Mouse (Mus musculus) left cerebral cortex, postnatal 25 days (tissue): ENCODE results near the gene Atp12a. TPM values are rescaled to one million over a fixed set of nuclear protein-coding genes. Genes with fewer than 3 reads are reported as not detected.

Experiments
- DNase-seq, 2 experiments: peaks; one replicate each; pipeline ENCODE4 v3.0.0; 2022; ENCODE audit warnings: low spot score in 2 of 2, mixed read lengths in 1 of 2
- intact Hi-C: fragments of 180-260 bp; cut with DNase I; formaldehyde crosslinking; loops from one replicate; pipeline ENCODE4 v1.15.1; 2025
- total RNA-seq, 2 experiments: library from RNA; stranded (reverse); gene quantifications; 2 replicates each; pipeline ENCODE4 v1.2.3; 2021

Gene Atp12a
- under 1 TPM in 1 of 2 experiments, not detected in 1; 0.23 TPM for total RNA-seq

DNA sequence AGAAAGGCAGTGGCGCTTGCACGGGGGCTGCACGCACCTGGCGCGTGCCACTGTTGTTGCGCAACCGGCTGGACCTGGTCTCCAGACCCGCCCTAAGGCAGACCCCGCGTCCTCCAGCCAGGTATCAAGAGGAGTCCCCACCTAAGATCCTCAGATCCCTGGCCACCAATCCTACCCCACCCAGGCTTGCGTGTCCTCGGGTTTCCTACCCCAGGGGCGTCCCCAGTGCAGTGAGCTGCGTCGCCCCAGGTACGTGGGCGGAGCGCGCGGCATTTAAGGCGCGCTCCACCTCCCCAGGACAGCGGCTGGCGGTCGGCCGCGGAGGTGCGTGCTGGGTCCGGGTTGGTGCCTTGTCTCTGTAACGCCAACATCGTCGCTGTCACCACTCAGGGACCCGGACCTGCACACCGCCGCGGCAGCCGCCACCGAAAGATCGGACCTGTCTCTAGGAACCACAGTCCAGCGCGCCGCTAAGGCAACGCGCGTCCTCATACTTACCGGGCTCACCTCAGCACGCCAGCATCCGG, at the start of gene Atp12a:
TSS of gene Atp12a (plus strand) at position 358 of the 527 bp plus-strand sequence.
- no peak for DNase-seq
- intact Hi-C loops: no loop called here

- intact Hi-C loops: loop anchor here (2.0 kb wide), 2 partner anchors 37 to 83 kb away; no protein-coding TSS in a partner anchor
- DNase-seq: no peak
Measured at GRCm38 (mm10) chr14:56315519-56315918, 49.3 kb upstream of the Atp12a start.

GRCm38 (mm10) chr14:56316333-56316732, 48.5 kb upstream of the Atp12a start:
- no peak for DNase-seq
- intact Hi-C loops: no loop called here

- intact Hi-C loops: no loop called here
Measured at GRCm38 (mm10) chr14:56322982-56323381, 41.9 kb upstream of the Atp12a start.

GRCm38 (mm10) chr14:56325038-56325437, 39.8 kb upstream of the Atp12a start:
- no peak for DNase-seq
- intact Hi-C loops: no loop called here

More at GRCm38 (mm10) chr14:56322982-56323381, 41.9 kb upstream of the Atp12a start:
- DNase-seq: no peak

DNA sequence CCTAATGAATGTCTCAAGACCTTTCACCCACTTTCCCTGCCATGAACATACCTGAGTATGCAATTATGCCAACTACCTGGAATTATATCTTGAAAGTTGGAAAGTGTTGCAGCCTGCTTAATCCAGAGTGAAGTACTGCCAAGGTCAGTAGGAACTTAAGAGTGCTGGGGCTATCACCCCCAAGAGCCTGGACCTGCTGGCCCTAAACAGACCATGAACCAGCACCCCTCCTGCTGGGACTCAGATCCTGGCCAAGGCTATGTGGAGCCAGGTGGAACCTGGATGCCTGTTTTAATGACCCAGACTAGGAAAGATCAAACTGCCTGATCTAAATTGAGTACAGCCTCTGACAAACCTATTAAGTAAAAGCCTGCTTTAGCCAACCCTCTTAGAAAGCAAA, 31.2 kb upstream of the Atp12a start:
- intact Hi-C loops: no loop called here
- DNase-seq: no peak

DNA sequence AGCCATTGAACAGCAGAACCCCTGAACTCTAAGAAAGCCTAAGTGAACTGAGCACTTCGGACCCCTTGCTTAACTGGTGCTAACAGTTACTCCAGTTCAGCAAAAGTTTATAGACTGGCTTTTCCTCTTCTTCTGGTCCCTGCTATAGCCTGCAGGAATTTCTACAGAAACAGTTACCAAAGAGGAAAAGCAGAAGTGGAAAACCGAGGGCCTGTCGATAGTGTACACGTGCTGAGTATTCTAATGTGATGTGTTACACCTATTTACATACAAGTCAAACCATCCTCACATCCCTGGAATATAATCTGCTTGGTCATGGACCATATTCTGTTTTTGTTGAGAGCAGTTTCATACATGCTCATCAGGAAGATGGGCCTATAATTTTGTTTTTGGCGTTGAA, 30.4 kb upstream of the Atp12a start:
- no peak for DNase-seq
- intact Hi-C loops: no loop called here

GRCm38 (mm10) chr14:56336032-56336431, 28.8 kb upstream of the Atp12a start:
- no peak for DNase-seq
- intact Hi-C loops: no loop called here

DNA sequence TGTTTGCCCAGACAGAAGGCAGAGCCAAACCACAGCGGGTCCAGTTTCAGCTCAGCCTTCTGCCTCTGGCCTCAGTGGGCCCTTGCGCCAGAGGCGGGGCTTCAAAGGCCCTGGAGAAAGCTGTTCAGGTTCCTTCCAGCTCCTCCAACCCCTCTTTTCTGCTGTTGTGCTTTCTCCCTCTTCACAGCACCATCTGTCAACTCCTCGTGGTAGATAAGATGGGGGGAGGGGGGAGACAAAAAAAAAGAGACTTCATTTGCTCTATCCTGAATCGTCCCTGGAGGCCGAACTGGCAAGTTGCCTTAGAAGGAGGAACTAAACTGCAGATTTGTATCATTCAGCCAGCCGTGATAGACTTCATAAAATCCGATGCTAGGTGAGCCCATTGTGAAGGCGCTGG, 27.8 kb upstream of the Atp12a start:
- no peak for DNase-seq
- intact Hi-C loops: no loop called here

DNA sequence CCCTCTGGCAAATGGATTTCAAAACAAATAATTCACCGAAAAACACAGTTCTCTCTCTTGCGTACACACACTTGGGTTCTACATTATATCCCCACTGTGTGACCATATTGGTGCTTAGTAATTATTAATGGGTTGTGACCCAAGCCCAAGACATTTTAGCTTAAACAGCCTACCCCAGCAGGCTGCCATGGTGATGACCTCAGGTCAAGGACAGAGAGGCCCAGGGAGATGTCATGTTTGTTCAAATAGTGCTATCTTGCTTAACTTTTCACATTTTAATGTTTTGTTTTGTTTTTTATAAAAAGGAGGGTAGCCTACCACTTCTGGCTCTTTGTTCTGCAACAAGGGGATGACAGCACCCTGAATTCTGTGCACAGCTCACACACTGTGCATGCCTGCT, 27.2 kb upstream of the Atp12a start:
- intact Hi-C loops: no loop called here
- no peak for DNase-seq

DNA sequence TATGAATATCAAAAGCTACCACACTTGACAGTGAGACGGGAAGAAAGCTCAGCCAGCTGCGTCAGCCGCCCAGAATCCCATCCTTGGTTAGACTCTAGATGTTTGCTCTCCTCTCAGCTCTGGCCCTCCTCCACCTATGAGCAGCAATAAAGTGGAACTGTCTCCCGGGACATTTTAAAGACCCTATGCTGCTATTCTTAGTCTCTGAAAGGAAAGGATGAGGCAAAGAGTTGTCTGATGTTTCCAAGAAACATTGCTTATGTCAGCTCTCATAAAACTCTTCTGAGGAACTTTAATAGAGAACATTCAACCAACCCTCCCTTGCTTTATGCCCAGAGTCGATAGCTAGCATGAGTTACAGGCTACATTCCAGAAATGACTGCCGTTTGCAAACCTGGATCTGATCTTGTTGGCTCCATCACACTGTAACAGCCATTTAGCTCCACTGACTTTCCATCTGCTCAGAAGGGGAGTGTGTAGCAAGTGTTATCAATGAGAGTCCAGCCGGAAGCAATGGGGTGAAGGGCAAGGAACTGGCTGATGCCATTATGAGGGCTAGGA, 25.9 kb upstream of the Atp12a start:
- DNase-seq: no peak
- intact Hi-C loops: no loop called here

- DNase-seq: peak; percentile 20 to 30
- intact Hi-C loops: no loop called here
Measured at GRCm38 (mm10) chr14:56348704-56349103, 16.2 kb upstream of the Atp12a start.

DNA sequence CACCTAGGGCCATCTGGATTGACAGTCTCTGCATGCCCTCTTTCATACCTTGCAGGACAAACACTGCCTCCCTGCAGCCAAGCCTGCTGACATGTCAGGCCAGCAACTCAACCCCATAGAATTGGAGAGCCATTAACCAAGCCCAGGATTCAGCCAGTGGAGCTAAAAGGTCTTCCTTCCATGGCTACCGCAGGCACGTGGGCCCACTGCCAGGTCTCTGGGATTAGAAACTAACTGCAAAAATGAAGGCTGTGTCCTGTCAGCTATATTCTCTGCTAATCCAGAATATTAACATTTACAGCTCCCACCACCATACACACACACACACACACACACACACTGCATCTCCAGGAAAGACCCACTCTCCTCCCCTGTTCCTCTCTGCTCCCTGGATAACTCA, 15.3 kb upstream of the Atp12a start:
- DNase-seq: no peak
- intact Hi-C loops: no loop called here

- intact Hi-C loops: loop anchor here (2.0 kb wide), 1 partner anchor 37 kb away; no protein-coding TSS in a partner anchor
Measured at GRCm38 (mm10) chr14:56351959-56352660, 12.8 kb upstream of the Atp12a start.

GRCm38 (mm10) chr14:56354803-56355202, 10.1 kb upstream of the Atp12a start:
- intact Hi-C loops: no loop called here

More at GRCm38 (mm10) chr14:56351959-56352660, 12.8 kb upstream of the Atp12a start:
- DNase-seq: no peak

GRCm38 (mm10) chr14:56355396-56355795, 9.5 kb upstream of the Atp12a start:
- intact Hi-C loops: no loop called here

More at GRCm38 (mm10) chr14:56354803-56355202, 10.1 kb upstream of the Atp12a start:
- DNase-seq: peak in 1 of 2 experiments; percentile 23

GRCm38 (mm10) chr14:56356196-56356595, 8.7 kb upstream of the Atp12a start:
- intact Hi-C loops: no loop called here

More at GRCm38 (mm10) chr14:56355396-56355795, 9.5 kb upstream of the Atp12a start:
- DNase-seq: no peak

DNA sequence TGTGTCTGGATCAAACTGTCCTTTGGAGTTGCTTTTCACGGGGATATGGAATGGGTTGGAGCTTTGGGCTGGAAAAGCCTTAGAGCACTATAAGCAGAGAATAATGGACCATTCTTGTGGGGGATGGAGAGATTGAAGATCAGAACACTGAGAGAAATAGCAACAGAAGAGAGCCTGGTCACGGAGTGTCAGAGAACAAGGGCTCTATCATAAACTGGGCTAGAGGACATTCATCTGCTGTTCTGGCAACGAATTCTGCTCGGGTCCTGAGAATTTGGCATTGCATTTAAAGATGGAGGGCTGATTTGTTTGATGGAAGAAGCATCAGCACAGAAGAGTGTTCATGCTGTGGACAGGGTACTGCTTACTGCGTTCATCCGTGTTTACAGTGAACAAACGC, 6.4 kb upstream of the Atp12a start:
- intact Hi-C loops: no loop called here
- DNase-seq: no peak

More at GRCm38 (mm10) chr14:56356196-56356595, 8.7 kb upstream of the Atp12a start:
- no peak for DNase-seq

- no peak for DNase-seq
- intact Hi-C loops: no loop called here
Measured at GRCm38 (mm10) chr14:56359131-56359530, 5.7 kb upstream of the Atp12a start.

- intact Hi-C loops: no loop called here
- no peak for DNase-seq
Measured at GRCm38 (mm10) chr14:56365292-56365691, 424 bp downstream of the Atp12a start.

- intact Hi-C loops: no loop called here
- no peak for DNase-seq
Measured at GRCm38 (mm10) chr14:56366712-56367111, 1.8 kb downstream of the Atp12a start.
